Mouse (Mus musculus) cerebellum, postnatal 14 days (tissue): ENCODE results near the gene Gm11559.
"Not testable (repeated sequence)": the region's sequence is repeated elsewhere in the genome, so short reads cannot be mapped to it uniquely, and the experiment has no call there.

Experiments used
- DNase-seq, 2 experiments: peaks; one replicate each; pipeline ENCODE4 v3.0.0; 2021; ENCODE audit warnings: mixed read lengths in 2 of 2

Gene Gm11559

DNA sequence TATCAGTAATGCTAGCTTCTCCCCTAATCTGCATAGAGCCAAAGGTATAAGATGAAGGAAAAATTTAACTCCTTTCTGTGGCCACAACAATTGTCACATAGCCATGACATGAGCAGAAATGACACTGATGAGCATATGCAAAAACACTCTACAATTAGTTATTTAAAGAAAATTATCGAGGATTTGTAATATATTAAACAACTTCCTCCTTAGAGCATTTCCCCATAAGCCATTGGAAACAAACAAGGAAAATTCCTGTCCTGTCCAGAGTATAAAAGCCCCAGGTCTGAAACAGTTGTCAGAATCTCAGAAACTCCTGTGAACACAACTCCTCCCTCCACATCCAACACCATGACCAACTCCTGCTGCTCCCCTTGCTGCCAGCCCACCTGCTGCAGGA is at the start of gene Gm11559:
Gene Gm11559, plus strand, starts transcription at position 301 of the 400 bp plus-strand sequence.
- not testable (repeated sequence) for DNase-seq

DNA sequence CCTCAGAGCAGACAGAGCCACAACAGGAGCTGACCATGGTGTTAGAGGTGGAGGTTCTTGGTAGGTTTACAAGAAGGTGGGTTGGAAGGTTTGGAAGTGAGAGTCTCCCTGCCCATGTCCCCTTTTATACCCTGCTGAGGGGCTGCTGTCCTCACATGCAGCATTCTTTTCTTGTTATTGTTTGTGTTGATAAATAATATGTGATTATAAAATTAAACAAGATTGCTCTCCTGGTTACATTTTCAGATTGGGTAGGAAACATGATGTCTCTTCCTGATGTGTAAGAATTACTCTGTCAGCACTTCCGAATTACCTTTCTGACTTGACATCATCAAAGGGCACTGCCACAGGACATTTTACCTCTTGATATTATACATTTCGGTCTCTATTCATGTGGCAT is 48.7 kb upstream of the Gm11559 start, which contains the start of gene Gm11564:
Gene Gm11564, minus strand, starts transcription at position 101 of the 400 bp plus-strand sequence.
- DNase-seq, result not testable (repeated sequence)

DNA sequence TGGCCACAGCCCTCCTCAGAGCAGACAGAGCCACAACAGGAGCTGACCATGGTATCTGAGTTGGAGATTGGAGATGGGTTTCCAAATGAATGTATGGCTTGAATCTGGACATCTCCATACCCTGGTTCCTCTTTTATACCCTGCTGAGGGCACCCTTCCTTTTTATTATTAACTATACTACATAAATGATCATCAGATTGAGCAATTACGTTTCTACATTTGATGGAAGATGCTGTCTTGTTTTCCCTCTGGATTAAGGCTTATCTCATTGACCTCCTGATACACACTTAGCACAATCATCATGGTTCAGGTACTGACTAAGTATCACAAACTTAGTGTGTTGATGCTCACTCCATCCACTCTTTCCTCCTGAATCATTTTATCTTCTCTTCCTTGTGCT is 26.3 kb upstream of the Gm11559 start, which contains the start of gene 2300003K06Rik:
Gene 2300003K06Rik, minus strand, starts transcription at position 101 of the 400 bp plus-strand sequence.
- no peak for DNase-seq

DNA sequence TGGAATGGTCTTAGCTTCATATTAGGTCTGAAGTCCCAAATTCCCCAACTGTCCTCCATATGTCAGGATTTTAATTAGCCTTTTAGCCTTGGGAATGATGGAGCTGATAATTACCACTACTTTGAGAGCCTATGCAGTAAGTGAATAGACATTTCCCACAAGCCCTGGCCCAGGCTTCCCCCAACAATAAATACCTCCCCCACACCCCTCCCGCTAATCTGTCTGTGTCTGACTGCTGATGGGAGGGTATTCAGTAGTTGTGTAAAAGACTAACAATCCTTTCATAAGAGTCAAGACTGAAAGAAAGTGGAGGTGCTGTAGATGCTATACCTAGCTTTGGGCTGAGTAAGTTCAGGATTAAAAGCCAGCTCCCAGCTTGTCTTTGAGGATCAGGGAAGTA is 22.1 kb upstream of the Gm11559 start:
- no peak for DNase-seq

DNA sequence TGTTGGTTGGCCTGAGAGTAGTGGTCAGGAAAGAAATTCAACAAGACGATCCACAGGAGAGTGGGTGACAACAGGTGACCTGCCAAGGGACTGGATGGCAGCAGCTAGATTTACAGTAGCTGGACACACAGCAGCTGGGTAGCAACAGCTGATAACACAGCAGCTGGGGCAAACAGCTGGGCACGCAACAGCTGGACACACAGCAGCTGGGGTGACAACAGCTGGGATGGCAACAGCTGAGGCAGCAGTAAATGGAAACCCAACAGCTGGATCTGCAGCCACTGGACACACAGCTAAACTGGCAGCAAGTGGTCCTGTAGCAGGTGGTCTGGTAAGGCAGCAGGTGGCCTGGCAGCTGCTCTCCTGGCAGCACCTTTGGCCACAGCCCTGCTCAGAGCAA is 17.5 kb upstream of the Gm11559 start:
- DNase-seq, result no peak

DNA sequence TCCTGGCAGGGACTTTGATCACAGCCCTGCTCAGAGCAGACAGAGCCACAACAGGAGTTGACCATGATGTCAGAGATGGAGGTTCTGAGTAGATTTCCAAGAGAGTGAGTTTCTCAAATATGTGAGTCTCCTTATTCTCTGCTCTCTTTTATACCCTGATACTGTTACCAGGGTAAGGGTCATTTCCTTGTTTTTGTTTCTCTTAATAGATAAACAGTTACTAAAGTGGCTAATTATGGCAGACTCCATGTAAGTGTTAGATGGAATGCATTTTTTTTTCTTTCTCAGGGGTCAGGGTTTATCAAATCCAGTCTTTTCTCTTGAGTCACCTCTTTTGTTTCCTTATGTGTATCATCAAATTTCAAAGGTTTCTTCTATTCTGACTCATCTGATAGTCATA is 12.8 kb upstream of the Gm11559 start, which contains the start of gene Krtap4-16:
Gene Krtap4-16, minus strand, starts transcription at position 101 of the 400 bp plus-strand sequence.
- no peak for DNase-seq

DNA sequence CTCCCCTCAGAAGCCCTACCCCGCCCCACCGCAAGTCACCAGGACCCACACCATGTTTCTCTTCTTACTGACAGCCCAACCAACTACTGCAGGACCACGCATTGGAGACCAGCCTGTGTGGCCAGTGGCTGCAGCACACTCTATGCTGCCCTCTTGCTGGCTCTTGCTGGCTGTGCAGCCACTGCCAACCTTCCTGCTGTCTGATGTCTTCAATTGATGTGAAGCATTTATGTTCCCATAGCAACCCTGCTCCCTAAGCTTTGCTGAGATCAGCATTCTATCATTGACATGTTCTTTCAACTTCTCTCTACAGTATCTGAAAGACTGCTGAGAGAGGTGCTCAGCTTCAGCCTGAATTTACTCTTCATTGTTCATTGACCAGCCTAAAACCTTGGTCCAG is 10.2 kb upstream of the Gm11559 start:
- DNase-seq, result peak in 1 of 2 experiments; percentile 10

DNA sequence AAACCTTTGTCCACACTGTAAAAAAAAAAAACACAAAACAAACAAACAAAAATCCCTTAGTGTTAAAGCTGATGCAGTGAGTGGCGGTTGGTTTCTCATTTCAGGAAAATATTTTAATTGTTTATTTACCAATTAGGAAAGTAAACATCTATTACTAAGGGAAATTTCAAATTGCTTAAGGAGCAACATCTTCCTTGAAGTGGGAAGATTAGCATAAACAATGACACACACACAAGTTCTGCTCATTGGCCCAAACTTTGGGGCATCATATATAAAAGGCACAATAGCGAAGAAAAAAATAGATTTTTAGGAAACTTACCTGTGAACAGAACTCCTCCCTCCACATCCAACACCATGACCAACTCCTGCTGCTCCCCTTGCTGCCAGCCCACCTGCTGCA is 6.7 kb upstream of the Gm11559 start, which contains the start of gene Gm11568:
Gene Gm11568, plus strand, starts transcription at position 301 of the 400 bp plus-strand sequence.
- DNase-seq, result no peak

DNA sequence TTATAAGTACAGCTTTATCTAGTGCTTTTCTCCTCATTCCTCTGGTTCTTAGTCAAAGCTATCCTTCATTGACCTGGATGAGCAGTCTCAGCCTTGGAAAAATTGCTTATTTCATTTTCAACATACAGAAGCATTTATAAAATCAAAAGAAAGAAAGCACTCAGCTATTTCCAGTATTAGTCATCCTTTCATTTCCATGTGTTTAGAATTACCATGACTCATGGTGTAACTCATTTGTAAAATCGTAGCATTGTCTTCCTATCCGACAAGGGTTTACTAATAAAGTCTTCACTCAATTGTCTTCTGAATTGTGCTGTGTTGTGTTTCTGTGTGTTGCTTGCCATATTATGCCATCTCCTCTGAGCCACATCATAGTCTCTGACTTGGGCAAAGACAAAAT is 5.5 kb upstream of the Gm11559 start:
- no peak for DNase-seq

DNA sequence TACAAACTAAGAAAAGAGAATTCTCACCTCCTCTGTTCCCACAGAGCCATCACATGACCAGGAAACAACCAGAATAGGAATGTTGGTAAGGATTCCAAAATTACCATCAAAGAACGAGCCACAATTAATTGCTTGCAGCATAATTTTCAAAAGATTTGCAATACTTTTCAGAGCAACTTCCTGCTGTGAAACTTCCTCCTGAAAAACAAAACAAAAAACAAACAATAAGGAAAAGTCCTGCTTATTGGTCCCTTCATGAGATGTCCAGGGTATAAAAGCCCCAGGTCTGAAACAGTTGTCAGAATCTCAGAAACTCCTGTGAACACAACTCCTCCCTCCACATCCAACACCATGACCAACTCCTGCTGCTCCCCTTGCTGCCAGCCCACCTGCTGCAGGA is 8.8 kb downstream of the Gm11559 start, which contains the start of gene Krtap9-1:
Gene Krtap9-1, plus strand, starts transcription at position 301 of the 400 bp plus-strand sequence.
- DNase-seq, result not testable (repeated sequence)

DNA sequence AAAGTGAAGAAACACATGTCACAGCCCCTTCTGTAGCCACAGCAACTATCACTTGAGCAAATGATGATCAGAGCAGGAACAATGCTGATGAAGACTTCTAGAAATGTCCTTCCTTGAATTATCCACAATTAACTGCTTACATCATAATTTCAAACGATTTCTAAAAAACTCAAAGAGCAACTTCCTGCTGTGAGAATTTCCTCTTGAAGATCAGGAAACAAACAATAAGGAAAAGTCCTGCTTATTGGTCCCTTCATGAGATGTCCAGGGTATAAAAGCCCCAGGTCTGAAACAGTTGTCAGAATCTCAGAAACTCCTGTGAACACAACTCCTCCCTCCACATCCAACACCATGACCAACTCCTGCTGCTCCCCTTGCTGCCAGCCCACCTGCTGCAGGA is 14.6 kb downstream of the Gm11559 start, which contains the start of gene Gm11567:
Gene Gm11567, plus strand, starts transcription at position 301 of the 400 bp plus-strand sequence.
- DNase-seq, result not testable (repeated sequence)

DNA sequence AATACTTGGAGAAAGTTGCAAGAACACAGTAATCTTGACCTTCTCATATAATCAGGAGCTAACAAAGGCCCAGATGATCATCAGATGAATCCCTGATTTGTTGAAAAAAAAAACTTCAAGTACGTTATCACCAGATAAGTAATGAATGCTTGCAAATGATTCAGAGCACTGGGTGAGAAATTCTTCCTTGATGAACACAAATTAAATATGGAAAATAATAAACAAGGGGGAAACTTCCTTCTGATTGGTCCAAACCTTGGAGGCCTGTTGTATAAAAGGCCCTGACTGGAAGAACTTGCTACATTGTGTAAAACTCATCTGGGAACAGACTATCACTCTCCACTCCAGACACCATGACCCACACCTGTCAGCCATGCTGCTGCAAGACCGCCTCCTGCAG is 43.3 kb downstream of the Gm11559 start, which contains the start of gene Krtap31-1:
Gene Krtap31-1, plus strand, starts transcription at position 301 of the 400 bp plus-strand sequence.
- no peak for DNase-seq

DNA sequence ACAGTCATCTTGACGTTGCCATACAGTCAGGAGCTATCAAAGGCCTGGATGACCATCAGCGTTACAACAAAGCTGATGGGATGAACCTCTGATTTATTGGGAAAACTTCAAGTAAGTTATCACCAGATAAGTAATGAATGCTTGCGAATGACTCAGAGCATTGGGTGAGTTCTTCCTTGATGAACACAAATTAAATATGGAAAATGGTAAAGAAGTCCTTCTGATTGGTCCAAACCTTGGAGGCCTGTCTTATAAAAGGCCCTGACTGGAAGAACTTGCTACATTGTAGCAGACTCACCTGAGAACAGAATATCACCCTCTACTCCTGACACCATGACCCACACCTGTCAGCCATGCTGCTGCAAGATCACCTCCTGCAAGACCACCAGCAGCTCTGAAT is 50.2 kb downstream of the Gm11559 start, which contains the start of gene Gm11565:
Gene Gm11565, plus strand, starts transcription at position 301 of the 400 bp plus-strand sequence.
- DNase-seq, result no peak
